Mouse (Mus musculus) embryonic fibroblast, embryonic 13.5 days (primary cell): ENCODE data around the gene Gm21905.

ENCODE experiments used
- CTCF ChIP-seq: IDR thresholded peaks from 2 replicates; pipeline ENCODE4 v1.5.1; 2011; ENCODE audit warnings: mild to moderate bottlenecking, control low read depth, low read length, moderate library complexity, borderline replicate concordance; ENCODE audit not compliant: insufficient read depth
- POLR2A ChIP-seq: IDR thresholded peaks from 2 replicates; pipeline ENCODE4 v1.6.1; 2011; ENCODE audit warnings: low read depth, mild to moderate bottlenecking, control low read depth, low read length, moderate library complexity

DNA sequence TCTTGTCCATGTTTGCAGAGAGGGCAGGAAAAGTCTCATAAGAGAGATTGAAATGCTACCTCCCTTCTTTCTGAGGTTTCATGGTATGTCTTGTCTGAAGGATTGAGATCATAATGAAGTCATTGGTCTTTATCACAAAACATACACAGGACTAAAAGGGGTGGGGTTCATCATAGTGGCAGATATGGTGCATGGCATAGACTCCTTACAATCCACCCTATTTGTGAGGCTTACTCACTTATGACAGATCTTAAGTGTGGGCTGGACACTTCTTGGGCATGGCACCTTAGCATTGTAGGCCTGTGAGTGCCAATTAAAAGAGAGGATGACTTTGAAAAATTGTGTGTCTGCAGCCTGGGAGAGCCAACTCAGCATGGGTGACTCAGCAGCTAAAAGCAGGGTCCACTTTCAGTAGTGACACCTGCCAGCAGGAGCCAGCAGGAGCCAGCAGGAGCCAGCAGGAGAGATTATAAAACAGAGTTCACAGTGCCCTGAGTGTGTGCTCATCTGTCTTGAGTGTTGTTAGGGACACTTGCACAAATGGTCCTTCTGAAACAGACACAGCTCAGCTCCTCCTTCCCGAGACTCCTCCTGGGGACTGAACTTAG, 62.6 kb downstream of the Gm21905 start:
- TF ChIP-seq CTCF: no peak
- no peak for TF ChIP-seq POLR2A
